8 mouse cellular contexts compared by ENCODE assay signal in the genomic region with DNA sequence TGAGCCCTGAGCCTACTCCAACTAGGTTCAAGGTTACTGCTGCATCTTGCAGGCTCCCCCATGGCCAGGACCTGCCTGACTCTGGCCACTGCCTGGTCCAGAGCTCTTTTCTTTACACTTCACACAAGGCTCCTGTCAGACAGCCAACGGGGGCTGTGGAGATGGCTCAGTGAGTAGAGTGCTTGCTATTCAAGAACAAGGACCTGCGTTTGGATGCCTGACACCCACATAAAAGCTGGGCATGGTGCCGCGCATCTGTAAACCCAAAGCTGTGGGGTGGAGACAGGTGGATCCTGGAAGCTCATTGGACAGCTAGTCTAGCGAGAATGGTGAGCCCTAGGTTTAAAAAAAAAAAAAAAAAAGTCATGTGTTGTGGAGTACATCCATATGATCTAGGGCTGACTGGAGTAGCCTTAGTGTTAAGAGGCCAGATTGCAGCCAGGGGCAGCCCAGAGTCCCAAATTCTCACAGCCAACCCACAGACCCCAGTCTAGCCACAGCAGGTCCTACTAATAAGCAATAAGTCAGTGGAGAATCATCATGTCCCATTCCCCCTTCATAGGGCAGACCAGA. TPM values are rescaled to one million over a fixed set of nuclear protein-coding genes. Genes with fewer than 3 reads are reported as not detected.
DNase-seq lines count a peak whose midpoint lies in the region; ATAC-seq and TF ChIP-seq lines count a peak whose summit lies in the region.

No protein-coding gene starts in this region.

- no peak overlapping the region for H3K4me2 ChIP-seq in kidney, embryonic 14.5 days (replicated peaks; ENCODE audit: low read depth, low read length)
- H3K4me2 ChIP-seq in embryonic facial prominence, embryonic 15.5 days (replicated peaks), result no peak overlapping the region
- H3K4me2 ChIP-seq in limb, embryonic 13.5 days (replicated peaks), result peak overlapping the region; percentile 54; the same call in 1 of the 2 replicates

- DNase-seq in kidney, postnatal 25 days, result no peak
- no peak for DNase-seq in ES-E14 (ENCODE audit: low read depth, low spot score)
- DNase-seq in gastrocnemius, postnatal 14 days, result no peak
- no peak for DNase-seq in ovary, postnatal 10 days (ENCODE audit: low spot score)
- no peak for DNase-seq in ovary, postnatal 14 days (ENCODE audit: low spot score)

- peaks cover 61% of the 10 kb centered on the region for H3K4me1 ChIP-seq in kidney, embryonic 14.5 days (ENCODE audit: control insufficient read depth, insufficient read depth, low read length)
- H3K4me1 ChIP-seq in ES-E14 (ENCODE audit: control insufficient read depth in 2 of 2, insufficient read depth in 2 of 2, low read length in 2 of 2, poor library complexity in 1 of 2), result peaks cover 29 to 43% of the 10 kb centered on the region in 2 experiments
- peaks cover 88% of the 10 kb centered on the region for H3K4me1 ChIP-seq in embryonic facial prominence, embryonic 15.5 days
- peaks cover 88% of the 10 kb centered on the region for H3K4me1 ChIP-seq in limb, embryonic 13.5 days

- no peaks in the 10 kb centered on the region for H3K36me3 ChIP-seq in kidney, embryonic 14.5 days (ENCODE audit: control insufficient read depth, insufficient read depth, low read length)
- H3K36me3 ChIP-seq in ES-E14 (ENCODE audit: control insufficient read depth, insufficient read depth, low read length, poor library complexity, severe bottlenecking), result no peaks in the 10 kb centered on the region; the same call in 1 of the 2 replicates
- H3K36me3 ChIP-seq in embryonic facial prominence, embryonic 15.5 days, result peaks cover 5% of the 10 kb centered on the region; the same call in 1 of the 2 replicates
- no peaks in the 10 kb centered on the region for H3K36me3 ChIP-seq in limb, embryonic 13.5 days

- no peaks in the 10 kb centered on the region for H3K9me3 ChIP-seq in kidney, embryonic 14.5 days (ENCODE audit: control insufficient read depth, low read length)
- no peaks in the 10 kb centered on the region for H3K9me3 ChIP-seq in ES-E14 (ENCODE audit: control insufficient read depth, insufficient read depth, low read depth, low read length)
- H3K9me3 ChIP-seq in embryonic facial prominence, embryonic 15.5 days (replicated peaks), result no peaks in the 10 kb centered on the region
- H3K9me3 ChIP-seq in limb, embryonic 13.5 days, result no peaks in the 10 kb centered on the region

- H3K9ac ChIP-seq in kidney, embryonic 14.5 days (ENCODE audit: low read depth, low read length), result no peak overlapping the region
- H3K9ac ChIP-seq in ES-E14 (ENCODE audit: insufficient read depth, low read depth, low read length, poor library complexity, severe bottlenecking), result no peak overlapping the region
- no peak overlapping the region for H3K9ac ChIP-seq in embryonic facial prominence, embryonic 15.5 days
- no peak overlapping the region for H3K9ac ChIP-seq in limb, embryonic 13.5 days

- WGBS in kidney, embryonic 14.5 days, result 79% methylated on average over 5 of the region's 5 CpGs
- WGBS in embryonic facial prominence, embryonic 15.5 days, result 73% methylated on average over 5 of the region's 5 CpGs
- WGBS in limb, embryonic 13.5 days, result 77% methylated on average over 5 of the region's 5 CpGs

- ATAC-seq in kidney, embryonic 14.5 days (ENCODE audit: low FRiP score, low TSS enrichment), result no peak
- ATAC-seq in embryonic facial prominence, embryonic 15.5 days (ENCODE audit: insufficient number of reproducible peaks, low FRiP score, low TSS enrichment, low read depth), result no peak
- ATAC-seq in limb, embryonic 13.5 days (ENCODE audit: low FRiP score, low read depth), result no peak

- intact Hi-C loops in gastrocnemius, postnatal 14 days (cut with DNase I; ENCODE audit: low total_unique reads), result no loop called here

- H3K27ac ChIP-seq in kidney, embryonic 14.5 days (ENCODE audit: low read depth, low read length), result peak overlapping the region; percentile 96; the same call in 1 of the 2 replicates
- H3K27ac ChIP-seq in ES-E14 (ENCODE audit: insufficient read depth, low read depth, low read length, poor library complexity, severe bottlenecking), result no peak overlapping the region
- H3K27ac ChIP-seq in embryonic facial prominence, embryonic 15.5 days (replicated peaks), result peak overlapping the region; percentile 95
- H3K27ac ChIP-seq in limb, embryonic 13.5 days, result peak overlapping the region; percentile 39; the same call in 1 of the 2 replicates

- in situ Hi-C loops in ES-E14 (cut with MboI; ENCODE audit: low sequenced_read_pairs in 2 of 2, unreplicated experiment in 2 of 2), result no loop called here

- no peaks in the 10 kb centered on the region for H3K27me3 ChIP-seq in kidney, embryonic 14.5 days (ENCODE audit: control insufficient read depth, insufficient read depth, low read length)
- no peaks in the 10 kb centered on the region for H3K27me3 ChIP-seq in embryonic facial prominence, embryonic 15.5 days
- no peaks in the 10 kb centered on the region for H3K27me3 ChIP-seq in limb, embryonic 13.5 days

- no peak overlapping the region for H3K4me3 ChIP-seq in kidney, embryonic 14.5 days (ENCODE audit: low read length)
- H3K4me3 ChIP-seq in ES-E14 (ENCODE audit: insufficient read depth in 1 of 2, low read depth in 1 of 2, low read length in 2 of 2, poor library complexity in 1 of 2, severe bottlenecking in 1 of 2), result peak overlapping the region in 1 of 2 experiments; percentile 45; a peak in 1 of 4 replicates
- H3K4me3 ChIP-seq in embryonic facial prominence, embryonic 15.5 days (replicated peaks), result no peak overlapping the region
- no peak overlapping the region for H3K4me3 ChIP-seq in limb, embryonic 13.5 days

TF ChIP-seq in ES-E14, 5 proteins besides CTCF, POLR2A, EP300 and RAD21:
- TF ChIP-seq ZNF384 (IDR thresholded peaks at IDR 0.05; ENCODE audit: low read depth, low read length) (0 out of 2 replicates have a peak, but pooled peaks have one; percentile 59), ZC3H11A (IDR thresholded peaks at IDR 0.05; ENCODE audit: borderline replicate concordance, low read depth, low read length) (no peak)

RNA-seq across cellular contexts. Expression of gene Ski, which starts 50.3 kb away (rescaled TPM):
- 24.0 and 24.5 TPM in 2 replicates for polyA plus RNA-seq in kidney, embryonic 14.5 days (2014; fragmentation: Nextera tagmentation; extraction: Ambion mirVana)
- 30.2 and 38.0 TPM in 2 replicates for total RNA-seq in ES-E14 (2012; rRNA removed)
- 24.4 and 26.3 TPM in 2 replicates for polyA plus RNA-seq in embryonic facial prominence, embryonic 15.5 days (2015; fragmentation: Nextera tagmentation; extraction: Ambion mirVana)
- 24.4 and 24.8 TPM in 2 replicates for polyA plus RNA-seq in limb, embryonic 13.5 days (2015; fragmentation: Nextera tagmentation; extraction: Ambion mirVana)
- total RNA-seq in gastrocnemius, postnatal 14 days (2021), result 10 to 100 TPM; 41.6 to 51.6 TPM
